Mouse (Mus musculus) forebrain, embryonic 12.5 days (tissue): ENCODE measurements at regions not wholly inside any gene's neighbourhood (a gene's known extent, or its start where the extent isn't known, plus 50 kb on each side); places are given as distances from the start of the nearest gene placed in this dataset.

ENCODE experiments used
- ATAC-seq: fragments of 200-750 bp; cut with Nextera tagmentation; 2 replicates; pipeline ENCODE4 v1.8.0; 2017; ENCODE audit warnings: moderate TSS enrichment; ENCODE audit not compliant: low FRiP score
- H3K27ac ChIP-seq: fragments of 300-500 bp; sonication (generic); 2 replicates; pipeline ENCODE4 v1.5.1; 2016; ENCODE audit warnings: mild to moderate bottlenecking
- H3K27me3 ChIP-seq: fragments of 300-500 bp; sonication (generic); 2 replicates; pipeline ENCODE4 v1.6.1; 2016; ENCODE audit warnings: mild to moderate bottlenecking
- H3K36me3 ChIP-seq: fragments of 300-500 bp; sonication (generic); replicated peaks from 2 replicates; pipeline ENCODE4 v1.6.1; 2016; ENCODE audit warnings: mild to moderate bottlenecking
- H3K4me1 ChIP-seq: fragments of 300-500 bp; sonication (generic); 2 replicates; pipeline ENCODE4 v1.6.1; 2016
- H3K4me2 ChIP-seq: fragments of 300-500 bp; sonication (generic); 2 replicates; pipeline ENCODE4 v1.6.1; 2016; ENCODE audit warnings: mild to moderate bottlenecking, moderate library complexity
- H3K4me3 ChIP-seq: fragments of 300-500 bp; sonication (generic); replicated peaks from 2 replicates; pipeline ENCODE4 v1.5.1; 2016; ENCODE audit warnings: mild to moderate bottlenecking
- H3K9ac ChIP-seq: fragments of 300-500 bp; sonication (generic); 2 replicates; pipeline ENCODE4 v1.6.1; 2016; ENCODE audit warnings: mild to moderate bottlenecking
- H3K9me3 ChIP-seq: fragments of 300-500 bp; sonication (generic); 2 replicates; pipeline ENCODE4 v1.6.1; 2016
- WGBS: fragments of 180-500 bp; shearing (Covaris S2); methylation state at CpG from one replicate; pipeline ENCODE4 v1.1.7; 2016; 5-methylcytosine and 5-hydroxymethylcytosine counted together

GRCm38 (mm10) chr2:143133931-143134330 lies 55.7 kb downstream of the Otor start:
- Histone ChIP-seq H3K27me3 (no peaks in the 10 kb centered on the region), H3K4me2 (no peak overlapping the region), H3K27ac (no peak overlapping the region), H3K9ac (no peak overlapping the region), H3K4me1 (no peaks in the 10 kb centered on the region; the same call in 1 of the 2 replicates), H3K36me3 (no peaks in the 10 kb centered on the region), H3K9me3 (no peaks in the 10 kb centered on the region), H3K4me3 (no peak overlapping the region)
- no peak for ATAC-seq
- 85% methylated on average over 2 of the region's 2 CpGs for WGBS

- no peaks in the 10 kb centered on the region for H3K4me1 ChIP-seq
- WGBS = 78% methylated on average over 3 of the region's 3 CpGs
- H3K36me3 ChIP-seq = no peaks in the 10 kb centered on the region
- no peak overlapping the region for H3K4me2 ChIP-seq
- H3K27me3 ChIP-seq = no peaks in the 10 kb centered on the region
- no peak overlapping the region for H3K4me3 ChIP-seq
- H3K27ac ChIP-seq = no peak overlapping the region
- ATAC-seq = no peak
- no peaks in the 10 kb centered on the region for H3K9me3 ChIP-seq
- no peak overlapping the region for H3K9ac ChIP-seq
Measured at GRCm38 (mm10) chr2:143149189-143149588, 70.9 kb downstream of the Otor start.

- Histone ChIP-seq H3K4me3 (no peak overlapping the region), H3K36me3 (no peaks in the 10 kb centered on the region), H3K9ac (no peak overlapping the region), H3K4me1 (no peaks in the 10 kb centered on the region), H3K27ac (no peak overlapping the region), H3K9me3 (no peaks in the 10 kb centered on the region), H3K4me2 (no peak overlapping the region), H3K27me3 (no peaks in the 10 kb centered on the region)
- WGBS = 90% methylated on average over 8 of the region's 8 CpGs
- ATAC-seq = no peak
Measured at GRCm38 (mm10) chr2:143164081-143164984, 86.1 kb downstream of the Otor start.

- Histone ChIP-seq H3K4me3 (no peak overlapping the region), H3K27me3 (no peaks in the 10 kb centered on the region), H3K9ac (no peak overlapping the region), H3K4me2 (no peak overlapping the region), H3K27ac (no peak overlapping the region), H3K4me1 (no peaks in the 10 kb centered on the region), H3K9me3 (no peaks in the 10 kb centered on the region), H3K36me3 (no peaks in the 10 kb centered on the region)
- ATAC-seq = no peak
- WGBS = 92% methylated on average over 3 of the region's 3 CpGs
Measured at GRCm38 (mm10) chr2:143166771-143167170, 88.5 kb downstream of the Otor start.

GRCm38 (mm10) chr2:143170648-143171047 lies 92.4 kb downstream of the Otor start:
- H3K4me2 ChIP-seq = no peak overlapping the region
- WGBS = 79% methylated on average over 2 of the region's 2 CpGs
- H3K9ac ChIP-seq = no peak overlapping the region
- ATAC-seq = no peak
- no peaks in the 10 kb centered on the region for H3K36me3 ChIP-seq
- H3K27me3 ChIP-seq = no peaks in the 10 kb centered on the region
- H3K9me3 ChIP-seq = no peaks in the 10 kb centered on the region
- H3K4me1 ChIP-seq = no peaks in the 10 kb centered on the region
- no peak overlapping the region for H3K27ac ChIP-seq
- no peak overlapping the region for H3K4me3 ChIP-seq

- H3K27ac ChIP-seq = no peak overlapping the region
- ATAC-seq = no peak
Measured at GRCm38 (mm10) chr2:143184614-143185013, 106.3 kb downstream of the Otor start.

GRCm38 (mm10) chr2:143192256-143193164 lies 114.2 kb downstream of the Otor start:
- H3K27me3 ChIP-seq = no peaks in the 10 kb centered on the region
- no peak for ATAC-seq
- no peak overlapping the region for H3K4me3 ChIP-seq
- H3K9me3 ChIP-seq = no peaks in the 10 kb centered on the region
- H3K4me1 ChIP-seq = peaks cover 8% of the 10 kb centered on the region; the same call in 1 of the 2 replicates
- no peak overlapping the region for H3K4me2 ChIP-seq
- no peaks in the 10 kb centered on the region for H3K36me3 ChIP-seq
- no peak overlapping the region for H3K9ac ChIP-seq
- 42% methylated on average over 8 of the region's 8 CpGs for WGBS
- H3K27ac ChIP-seq = no peak overlapping the region

More at GRCm38 (mm10) chr2:143184614-143185013, 106.3 kb downstream of the Otor start:
- no peaks in the 10 kb centered on the region for H3K4me1 ChIP-seq
- WGBS = 86% methylated on average over 3 of the region's 3 CpGs
- H3K9ac ChIP-seq = no peak overlapping the region
- H3K36me3 ChIP-seq = no peaks in the 10 kb centered on the region
- no peaks in the 10 kb centered on the region for H3K27me3 ChIP-seq
- H3K9me3 ChIP-seq = no peaks in the 10 kb centered on the region
- no peak overlapping the region for H3K4me2 ChIP-seq
- no peak overlapping the region for H3K4me3 ChIP-seq

GRCm38 (mm10) chr2:143193165-143193551 lies 114.9 kb downstream of the Otor start:
- Histone ChIP-seq H3K36me3 (no peaks in the 10 kb centered on the region), H3K9ac (no peak overlapping the region), H3K27me3 (no peaks in the 10 kb centered on the region), H3K4me1 (peaks cover 8% of the 10 kb centered on the region; the same call in 1 of the 2 replicates), H3K9me3 (no peaks in the 10 kb centered on the region), H3K4me2 (no peak overlapping the region), H3K4me3 (no peak overlapping the region), H3K27ac (no peak overlapping the region)
- WGBS = 34% methylated on average over 5 of the region's 5 CpGs
- ATAC-seq = no peak

- no peak for ATAC-seq
- H3K27me3 ChIP-seq = no peaks in the 10 kb centered on the region
- H3K27ac ChIP-seq = no peak overlapping the region
- no peak overlapping the region for H3K9ac ChIP-seq
- H3K9me3 ChIP-seq = no peaks in the 10 kb centered on the region
- WGBS = 88% methylated on average over 11 of the region's 11 CpGs
- H3K36me3 ChIP-seq = no peaks in the 10 kb centered on the region
- no peak overlapping the region for H3K4me3 ChIP-seq
- no peak overlapping the region for H3K4me2 ChIP-seq
- H3K4me1 ChIP-seq = no peaks in the 10 kb centered on the region
Measured at GRCm38 (mm10) chr2:143199583-143200249, 121.4 kb downstream of the Otor start.

- no peaks in the 10 kb centered on the region for H3K4me1 ChIP-seq
- no peak overlapping the region for H3K4me3 ChIP-seq
- no peaks in the 10 kb centered on the region for H3K9me3 ChIP-seq
- no peak overlapping the region for H3K27ac ChIP-seq
- H3K9ac ChIP-seq = no peak overlapping the region
- no peak for ATAC-seq
- H3K27me3 ChIP-seq = no peaks in the 10 kb centered on the region
- no peaks in the 10 kb centered on the region for H3K36me3 ChIP-seq
- no peak overlapping the region for H3K4me2 ChIP-seq
Measured at GRCm38 (mm10) chr2:143206053-143206452, 127.8 kb downstream of the Otor start.

- no peak for ATAC-seq
- H3K9me3 ChIP-seq = no peaks in the 10 kb centered on the region
- H3K4me3 ChIP-seq = no peak overlapping the region
- H3K27ac ChIP-seq = no peak overlapping the region
- H3K4me2 ChIP-seq = no peak overlapping the region
- H3K4me1 ChIP-seq = no peaks in the 10 kb centered on the region
- H3K9ac ChIP-seq = no peak overlapping the region
- H3K36me3 ChIP-seq = no peaks in the 10 kb centered on the region
- no peaks in the 10 kb centered on the region for H3K27me3 ChIP-seq
- 41% methylated on average over 5 of the region's 5 CpGs for WGBS
Measured at GRCm38 (mm10) chr2:143207191-143207590, 128.9 kb downstream of the Otor start.

GRCm38 (mm10) chr2:143217251-143217650 lies 139.0 kb downstream of the Otor start:
- no peaks in the 10 kb centered on the region for H3K9me3 ChIP-seq
- WGBS = 82% methylated on average over 5 of the region's 5 CpGs
- H3K9ac ChIP-seq = no peak overlapping the region
- H3K4me2 ChIP-seq = no peak overlapping the region
- no peaks in the 10 kb centered on the region for H3K4me1 ChIP-seq
- ATAC-seq = no peak
- H3K4me3 ChIP-seq = no peak overlapping the region
- no peak overlapping the region for H3K27ac ChIP-seq
- H3K36me3 ChIP-seq = no peaks in the 10 kb centered on the region
- no peaks in the 10 kb centered on the region for H3K27me3 ChIP-seq
